Mouse (Mus musculus) thymus, adult 18-20 months (tissue): ENCODE measurements around the gene Olfr1094.

Source experiments
- DNase-seq, 2 experiments: peaks; one replicate each; pipeline ENCODE4 v3.0.0; 2022; ENCODE audit warnings: mixed read lengths in 2 of 2

Gene Olfr1094

DNA sequence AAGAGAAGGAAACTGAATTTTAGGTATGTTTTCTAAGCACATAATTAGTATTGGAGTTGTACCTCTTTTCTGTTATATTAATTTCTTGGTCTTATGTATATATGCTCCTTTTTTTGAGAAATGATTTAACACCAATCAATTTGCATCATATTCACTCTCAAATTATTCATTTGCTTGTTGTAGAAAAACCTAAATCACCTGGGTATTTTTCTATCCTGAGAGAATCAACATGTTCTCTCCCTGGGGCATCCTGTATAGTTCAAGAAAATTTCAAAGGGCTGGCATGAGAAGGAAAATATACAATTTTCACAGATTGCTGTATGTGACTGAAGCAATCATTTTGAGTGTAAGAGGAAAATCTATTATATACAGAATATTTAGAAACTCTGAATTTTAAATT is at the start of gene Olfr1094:
TSS of gene Olfr1094 (plus strand) at position 301 of the 400 bp plus-strand sequence.
- no peak for DNase-seq

DNA sequence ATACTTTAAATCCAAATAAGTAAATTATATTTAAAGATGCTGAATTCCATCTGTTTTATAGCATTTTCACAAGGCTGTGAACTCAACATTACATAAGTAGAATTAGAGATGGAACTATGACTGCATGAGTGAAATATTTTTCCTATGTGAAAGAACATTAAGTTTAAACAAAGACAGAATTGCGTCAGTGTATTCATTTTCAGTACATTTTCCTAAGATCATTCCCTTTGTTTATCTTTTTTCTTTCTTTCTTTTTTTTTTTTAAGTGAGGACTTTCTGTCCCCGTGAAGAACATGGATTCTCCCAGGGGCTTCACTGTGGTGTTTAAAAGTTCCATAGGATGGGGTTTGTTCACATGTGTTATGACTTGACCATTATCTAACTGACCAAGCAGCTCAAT is 42.3 kb upstream of the Olfr1094 start, which contains the start of gene Olfr1093:
TSS of gene Olfr1093 (plus strand) at position 301 of the 400 bp plus-strand sequence.
- no peak for DNase-seq

DNA sequence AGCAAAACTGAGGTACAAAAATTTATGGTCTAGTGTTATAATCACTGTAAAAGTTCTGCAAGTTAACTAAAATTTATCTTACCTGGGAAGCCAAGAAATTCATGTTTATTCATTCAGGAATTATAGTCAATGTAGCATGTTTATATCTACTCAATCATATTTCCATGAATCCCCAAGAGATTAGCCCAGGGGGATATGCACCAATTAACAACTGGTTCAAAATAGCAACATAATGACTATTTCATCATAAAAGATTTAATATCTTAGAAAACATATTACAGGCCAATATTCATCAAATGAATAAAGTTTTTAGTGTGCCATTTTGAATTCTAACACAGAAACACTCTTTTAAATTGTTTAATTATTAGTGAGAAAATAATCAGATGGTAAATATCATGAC is 14.5 kb upstream of the Olfr1094 start, which contains the start of gene Olfr141:
TSS of gene Olfr141 (minus strand) at position 101 of the 400 bp plus-strand sequence.
- no peak for DNase-seq

DNA sequence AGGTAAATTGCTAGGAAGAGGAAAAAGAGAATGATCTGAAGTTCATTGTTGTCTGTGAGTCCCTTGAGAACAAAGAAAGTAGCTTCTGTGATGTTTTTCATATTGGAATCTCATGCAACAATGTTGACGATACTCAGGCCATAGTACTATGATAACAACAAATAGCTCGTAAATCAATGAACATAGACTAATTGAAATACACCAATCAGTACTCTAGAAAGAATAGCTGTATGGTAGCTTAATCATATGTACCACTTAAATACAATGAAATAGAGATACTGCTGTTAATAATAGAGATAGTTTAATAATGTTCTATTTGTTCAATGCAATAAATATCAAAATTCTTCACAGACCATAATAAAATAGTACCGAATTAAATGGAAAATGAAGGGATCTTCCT is 27.1 kb downstream of the Olfr1094 start, which contains the start of gene Olfr1095:
TSS of gene Olfr1095 (minus strand) at position 101 of the 400 bp plus-strand sequence.
- DNase-seq = no peak

DNA sequence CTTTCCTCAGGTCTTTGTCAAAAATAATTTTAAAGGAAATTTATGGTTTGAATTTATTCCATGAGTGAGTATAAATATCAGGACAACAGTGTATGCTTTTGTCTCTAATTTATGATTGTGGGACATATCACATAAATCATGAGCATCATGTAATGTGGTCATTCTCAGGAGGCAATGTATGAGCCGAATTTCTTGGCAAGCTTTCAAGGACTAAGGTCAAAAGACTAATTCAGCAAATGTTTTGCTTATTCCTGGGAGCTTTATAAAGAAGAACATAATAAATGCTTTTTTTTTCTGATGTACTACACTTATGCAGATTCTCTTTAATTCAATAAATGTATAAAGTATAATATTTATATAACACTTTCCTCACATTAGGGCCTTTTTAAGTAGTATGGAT is 50.2 kb downstream of the Olfr1094 start, which contains the start of gene Gm13723:
TSS of gene Gm13723 (minus strand) at position 101 of the 400 bp plus-strand sequence.
- DNase-seq = no peak
